Mouse (Mus musculus) liver, embryonic 16.5 days (tissue): ENCODE measurements around the gene Nbl1. TPM values are rescaled to one million over a fixed set of nuclear protein-coding genes. Genes with fewer than 3 reads are reported as not detected.

Source experiments
- ATAC-seq: fragments of 200-750 bp; cut with Nextera tagmentation; 2 replicates; pipeline ENCODE4 v1.8.0; 2017; ENCODE audit warnings: low read depth, mild to moderate bottlenecking, moderate number of reproducible peaks, moderate library complexity
- H3K27ac ChIP-seq: fragments of 300-500 bp; sonication (generic); 2 replicates; pipeline ENCODE4 v1.5.1; 2014; ENCODE audit warnings: mild to moderate bottlenecking, low read length
- H3K27me3 ChIP-seq: fragments of 300-500 bp; sonication (generic); 2 replicates; pipeline ENCODE4 v1.6.1; 2014; ENCODE audit warnings: low read depth, low read length, mixed read lengths; ENCODE audit not compliant: control insufficient read depth, insufficient read depth
- H3K36me3 ChIP-seq: fragments of 300-500 bp; sonication (generic); 2 replicates; pipeline ENCODE4 v1.6.1; 2014; ENCODE audit warnings: mild to moderate bottlenecking; ENCODE audit not compliant: control insufficient read depth, insufficient read depth
- H3K4me1 ChIP-seq: fragments of 300-500 bp; sonication (generic); 2 replicates; pipeline ENCODE4 v1.6.1; 2014; ENCODE audit warnings: low read depth, low read length, mixed read lengths; ENCODE audit not compliant: control insufficient read depth
- H3K4me2 ChIP-seq: fragments of 300-500 bp; sonication (generic); 2 replicates; pipeline ENCODE4 v1.6.1; 2014; ENCODE audit warnings: low read depth, low read length, mixed read lengths
- H3K4me3 ChIP-seq: fragments of 300-500 bp; sonication (generic); 2 replicates; pipeline ENCODE4 v1.5.1; 2014; ENCODE audit warnings: low read depth, mild to moderate bottlenecking, low read length
- H3K9ac ChIP-seq: fragments of 300-500 bp; sonication (generic); 2 replicates; pipeline ENCODE4 v1.6.1; 2014; ENCODE audit warnings: low read depth, low read length
- H3K9me3 ChIP-seq: fragments of 300-500 bp; sonication (generic); replicated peaks from 2 replicates; pipeline ENCODE4 v1.6.1; 2016; ENCODE audit warnings: low read length; ENCODE audit not compliant: control insufficient read depth
- WGBS: fragments of 180-500 bp; shearing (Covaris S2); extraction: QIAGEN DNeasy Blood & Tissue Kit; methylation state at CpG from one replicate; pipeline ENCODE4 v1.1.7; 2014; ENCODE audit not compliant: insufficient replicate concordance; 5-methylcytosine and 5-hydroxymethylcytosine counted together
- polyA plus RNA-seq: library from polyadenylated mRNA; unstranded; fragments of >200 nt; fragmentation: Nextera tagmentation; extraction: Ambion mirVana; gene quantifications from 2 replicates; pipeline ENCODE4 v1.2.1, GENCODE M21; 2015

Nbl1 gene
- polyA plus RNA-seq, 1 experiment from 2014 or later: 2.5 TPM

GRCm38 (mm10) chr4:139091478-139092355, 1.1 kb downstream of the Nbl1 start:
- H3K9ac ChIP-seq: no peak overlapping the region
- WGBS: 9% methylated on average over 28 of the region's 28 CpGs
- H3K27me3 ChIP-seq: peaks cover 51% of the 10 kb centered on the region
- H3K4me1 ChIP-seq: no peaks in the 10 kb centered on the region
- ATAC-seq: no peak
- no peak overlapping the region for H3K27ac ChIP-seq
- peak overlapping the region; percentile 55 for H3K4me3 ChIP-seq
- peak overlapping the region; percentile 69 for H3K4me2 ChIP-seq
- H3K36me3 ChIP-seq: no peaks in the 10 kb centered on the region
- H3K9me3 ChIP-seq: no peaks in the 10 kb centered on the region

GRCm38 (mm10) chr4:139091066-139091465, 1.7 kb downstream of the Nbl1 start:
- H3K9ac ChIP-seq: no peak overlapping the region
- ATAC-seq: no peak
- H3K27me3 ChIP-seq: peaks cover 51% of the 10 kb centered on the region
- no peak overlapping the region for H3K4me2 ChIP-seq
- H3K4me1 ChIP-seq: no peaks in the 10 kb centered on the region
- H3K9me3 ChIP-seq: no peaks in the 10 kb centered on the region
- H3K27ac ChIP-seq: no peak overlapping the region
- no peaks in the 10 kb centered on the region for H3K36me3 ChIP-seq
- WGBS: 46% methylated on average over 7 of the region's 7 CpGs
- H3K4me3 ChIP-seq: no peak overlapping the region

- Histone ChIP-seq H3K27ac (no peak overlapping the region), H3K36me3 (no peaks in the 10 kb centered on the region), H3K27me3 (peaks cover 51% of the 10 kb centered on the region), H3K4me1 (no peaks in the 10 kb centered on the region), H3K9ac (no peak overlapping the region), H3K9me3 (no peaks in the 10 kb centered on the region), H3K4me2 (no peak overlapping the region), H3K4me3 (no peak overlapping the region)
- 52% methylated on average over 15 of the region's 15 CpGs for WGBS
- ATAC-seq: no peak
These were observed 2.4 kb downstream of the Nbl1 start for GRCm38 (mm10) chr4:139090303-139090940.

GRCm38 (mm10) chr4:139088982-139089671, 3.7 kb downstream of the Nbl1 start:
- Histone ChIP-seq H3K4me1 (no peaks in the 10 kb centered on the region), H3K9me3 (no peaks in the 10 kb centered on the region), H3K36me3 (no peaks in the 10 kb centered on the region), H3K4me2 (no peak overlapping the region), H3K9ac (no peak overlapping the region), H3K27ac (no peak overlapping the region), H3K4me3 (no peak overlapping the region), H3K27me3 (peaks cover 55% of the 10 kb centered on the region)
- no peak for ATAC-seq
- WGBS: 48% methylated on average over 9 of the region's 9 CpGs

- no peak overlapping the region for H3K4me2 ChIP-seq
- WGBS: 44% methylated on average over 4 of the region's 4 CpGs
- H3K4me3 ChIP-seq: no peak overlapping the region
- no peaks in the 10 kb centered on the region for H3K36me3 ChIP-seq
- peaks cover 34% of the 10 kb centered on the region for H3K27me3 ChIP-seq
- no peak overlapping the region for H3K9ac ChIP-seq
- ATAC-seq: no peak
- no peaks in the 10 kb centered on the region for H3K9me3 ChIP-seq
- H3K4me1 ChIP-seq: no peaks in the 10 kb centered on the region
- H3K27ac ChIP-seq: no peak overlapping the region
These were observed 5.8 kb downstream of the Nbl1 start for GRCm38 (mm10) chr4:139086984-139087383.

- Histone ChIP-seq H3K36me3 (no peaks in the 10 kb centered on the region), H3K27me3 (peaks cover 24% of the 10 kb centered on the region), H3K4me2 (no peak overlapping the region), H3K4me3 (no peak overlapping the region), H3K9me3 (no peaks in the 10 kb centered on the region), H3K4me1 (no peaks in the 10 kb centered on the region), H3K27ac (no peak overlapping the region), H3K9ac (no peak overlapping the region)
- WGBS: 13% methylated on average over 5 of the region's 5 CpGs
- no peak for ATAC-seq
These were observed 6.8 kb downstream of the Nbl1 start for GRCm38 (mm10) chr4:139086037-139086436.

- Histone ChIP-seq H3K27ac (no peak overlapping the region), H3K4me3 (no peak overlapping the region), H3K4me2 (no peak overlapping the region), H3K9me3 (no peaks in the 10 kb centered on the region), H3K9ac (no peak overlapping the region), H3K36me3 (no peaks in the 10 kb centered on the region), H3K4me1 (no peaks in the 10 kb centered on the region), H3K27me3 (peaks cover 18% of the 10 kb centered on the region)
- no peak for ATAC-seq
- 57% methylated on average over 11 of the region's 11 CpGs for WGBS
These were observed 7.5 kb downstream of the Nbl1 start for GRCm38 (mm10) chr4:139085337-139085736.

GRCm38 (mm10) chr4:139082790-139083564, 9.8 kb downstream of the Nbl1 start:
- Histone ChIP-seq H3K4me1 (no peaks in the 10 kb centered on the region), H3K9ac (no peak overlapping the region), H3K4me2 (no peak overlapping the region)

More at GRCm38 (mm10) chr4:139082790-139083564, 9.8 kb downstream of the Nbl1 start:
- H3K36me3 ChIP-seq: no peaks in the 10 kb centered on the region
- no peak overlapping the region for H3K27ac ChIP-seq
- H3K4me3 ChIP-seq: no peak overlapping the region
- H3K9me3 ChIP-seq: no peaks in the 10 kb centered on the region
- 40% methylated on average over 12 of the region's 12 CpGs for WGBS
- ATAC-seq: no peak
- H3K27me3 ChIP-seq: peaks cover 11% of the 10 kb centered on the region
